Mouse (Mus musculus) forebrain, embryonic 13.5 days (tissue): ENCODE measurements around the gene Asic2. TPM values are rescaled to one million over a fixed set of nuclear protein-coding genes. Genes with fewer than 3 reads are reported as not detected.
A peak's percentile ranks its signal among the peaks of the same experiment; 100 is the strongest.

Experiments used
- ATAC-seq: fragments of 200-750 bp; cut with Nextera tagmentation; 2 replicates; pipeline ENCODE4 v1.8.0; 2017
- H3K27ac ChIP-seq: fragments of 300-500 bp; sonication (generic); 2 replicates; pipeline ENCODE4 v1.5.1; 2015; ENCODE audit warnings: inconsistent platforms, mild to moderate bottlenecking, moderate library complexity
- H3K27me3 ChIP-seq: fragments of 300-500 bp; sonication (generic); 2 replicates; pipeline ENCODE4 v1.6.1; 2015; ENCODE audit warnings: mild to moderate bottlenecking, inconsistent platforms
- H3K36me3 ChIP-seq: fragments of 300-500 bp; sonication (generic); 2 replicates; pipeline ENCODE4 v1.6.1; 2015; ENCODE audit warnings: mild to moderate bottlenecking, inconsistent platforms; ENCODE audit not compliant: poor library complexity, severe bottlenecking
- H3K4me1 ChIP-seq: fragments of 300-500 bp; sonication (generic); 2 replicates; pipeline ENCODE4 v1.6.1; 2015; ENCODE audit warnings: inconsistent platforms
- H3K4me2 ChIP-seq: fragments of 300-500 bp; sonication (generic); 2 replicates; pipeline ENCODE4 v1.6.1; 2015; ENCODE audit warnings: inconsistent platforms, mild to moderate bottlenecking, moderate library complexity
- H3K4me3 ChIP-seq: fragments of 300-500 bp; sonication (generic); 2 replicates; pipeline ENCODE4 v1.5.1; 2015; ENCODE audit warnings: mild to moderate bottlenecking, inconsistent platforms
- H3K9ac ChIP-seq: fragments of 300-500 bp; sonication (generic); 2 replicates; pipeline ENCODE4 v1.6.1; 2015; ENCODE audit warnings: mild to moderate bottlenecking, inconsistent platforms
- H3K9me3 ChIP-seq: fragments of 300-500 bp; sonication (generic); replicated peaks from 2 replicates; pipeline ENCODE4 v1.6.1; 2016; ENCODE audit warnings: inconsistent platforms
- WGBS: fragments of 180-500 bp; shearing (Covaris S2); methylation state at CpG from one replicate; pipeline ENCODE4 v1.1.7; 2015; 5-methylcytosine and 5-hydroxymethylcytosine counted together
- polyA plus RNA-seq: library from polyadenylated mRNA; unstranded; fragments of >200 nt; fragmentation: Nextera tagmentation; extraction: Ambion mirVana; gene quantifications from 2 replicates; pipeline ENCODE4 v1.2.1, GENCODE M21; 2015

Asic2 gene
- polyA plus RNA-seq, 1 experiment from 2014 or later, result 2.3 TPM

DNA sequence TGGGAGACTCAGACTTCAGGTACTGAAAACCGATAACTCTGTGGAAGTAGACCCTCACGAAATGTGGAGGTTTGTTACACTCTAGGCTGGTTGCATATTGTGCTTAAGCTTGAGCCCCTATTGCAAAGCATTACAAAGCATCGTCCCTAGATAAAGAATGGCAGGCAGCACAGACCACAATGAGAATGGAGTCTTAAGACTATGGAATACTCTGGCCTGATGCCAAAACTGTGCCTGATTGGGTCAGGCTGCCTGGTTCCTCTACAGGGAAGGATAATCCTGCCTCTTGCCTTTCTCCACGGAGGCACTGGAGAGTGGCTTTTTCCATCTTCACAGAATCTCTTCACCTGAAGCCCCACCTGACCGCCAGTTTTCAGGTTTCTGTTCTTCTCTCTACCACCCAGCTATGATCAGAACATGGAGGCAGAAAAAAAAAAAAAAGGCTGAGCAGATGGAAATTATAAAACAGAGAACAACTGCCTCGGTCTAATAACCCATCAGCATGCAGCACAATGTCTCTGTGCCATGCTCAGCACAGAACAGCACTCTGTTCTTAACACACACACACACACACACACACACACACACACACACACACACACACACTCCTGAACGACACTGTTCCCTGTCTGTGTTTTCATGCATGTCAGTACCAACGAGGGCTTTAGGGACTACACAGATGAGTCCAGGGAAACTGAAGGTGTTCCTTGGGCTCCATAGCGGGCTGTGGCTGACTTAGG, 470.4 kb downstream of the Asic2 start:
- ATAC-seq, result peak; percentile 43; the same call in 1 of the 2 replicates
- 24% methylated on average over 9 of the region's 9 CpGs for WGBS
- Histone ChIP-seq H3K4me3 (no peak overlapping the region), H3K9me3 (no peaks in the 10 kb centered on the region), H3K9ac (no peak overlapping the region), H3K4me1 (peaks cover 69% of the 10 kb centered on the region), H3K27me3 (no peaks in the 10 kb centered on the region), H3K27ac (peak overlapping the region; percentile 42; the same call in 1 of the 2 replicates), H3K36me3 (no peaks in the 10 kb centered on the region), H3K4me2 (peak overlapping the region; percentile 17; the same call in 1 of the 2 replicates)

DNA sequence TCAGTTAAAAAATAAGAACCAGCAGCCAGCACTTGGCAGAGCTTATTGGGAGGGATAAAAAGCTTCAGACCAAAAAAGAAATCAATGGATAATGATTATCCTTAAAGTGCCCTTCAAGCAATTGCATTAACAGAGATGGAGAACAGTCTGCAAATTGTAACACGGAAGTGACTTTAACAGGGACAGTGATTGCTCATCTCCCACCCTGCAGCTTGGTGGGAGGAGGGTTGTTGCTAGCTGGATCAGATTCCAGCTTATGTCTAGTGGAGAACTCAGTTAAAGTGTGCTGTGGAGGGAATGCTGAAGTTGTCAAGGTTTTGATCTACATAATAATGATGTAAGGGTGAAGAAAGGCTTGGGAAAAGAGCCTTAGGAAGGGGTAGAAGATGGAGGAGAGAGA, 471.8 kb downstream of the Asic2 start:
- no peaks in the 10 kb centered on the region for H3K27me3 ChIP-seq
- peaks cover 59% of the 10 kb centered on the region for H3K4me1 ChIP-seq
- no peak for ATAC-seq
- H3K4me3 ChIP-seq, result no peak overlapping the region
- no peaks in the 10 kb centered on the region for H3K9me3 ChIP-seq
- H3K36me3 ChIP-seq, result no peaks in the 10 kb centered on the region
- H3K27ac ChIP-seq, result 0 out of 2 replicates have a peak overlapping the region, but pooled peaks have one; percentile 15
- WGBS, result 30% methylated on average over 1 of the region's 1 CpGs
- no peak overlapping the region for H3K4me2 ChIP-seq
- H3K9ac ChIP-seq, result no peak overlapping the region

GRCm38 (mm10) chr11:81492351-81492750, 475.9 kb downstream of the Asic2 start:
- Histone ChIP-seq H3K36me3 (no peaks in the 10 kb centered on the region), H3K4me2 (no peak overlapping the region), H3K27ac (no peak overlapping the region), H3K27me3 (no peaks in the 10 kb centered on the region), H3K4me3 (no peak overlapping the region), H3K9me3 (no peaks in the 10 kb centered on the region), H3K9ac (no peak overlapping the region), H3K4me1 (peaks cover 19% of the 10 kb centered on the region)
- ATAC-seq, result no peak
- WGBS, result 72% methylated on average over 5 of the region's 5 CpGs

DNA sequence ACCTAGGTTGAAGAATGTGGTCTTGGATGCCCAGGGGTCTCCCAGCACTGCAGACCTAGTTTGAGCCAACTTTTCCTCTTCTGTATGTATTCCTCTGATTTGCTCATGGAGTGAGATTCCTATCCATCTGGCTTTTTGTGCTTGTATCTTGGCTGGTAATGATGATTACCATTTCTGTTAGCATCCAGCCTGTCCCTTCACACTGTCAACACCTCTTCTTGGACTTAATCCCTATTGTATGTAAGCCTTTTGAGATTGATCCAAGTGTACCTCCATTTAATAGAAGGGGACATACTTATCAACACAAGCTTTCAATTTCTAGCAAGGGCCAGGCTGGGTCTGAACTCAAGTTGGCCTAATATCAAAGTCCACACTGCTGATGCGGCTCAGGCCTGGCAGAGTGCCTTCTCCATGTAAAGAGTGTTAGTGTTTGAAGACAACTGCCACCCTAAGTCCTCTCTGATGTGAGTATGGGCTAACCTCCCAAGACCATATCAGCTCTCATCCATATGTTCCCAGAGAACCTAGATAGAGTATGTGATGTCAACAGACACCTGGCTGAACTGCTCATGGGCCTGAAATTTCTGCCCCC, 479.0 kb downstream of the Asic2 start:
- Histone ChIP-seq H3K27me3 (no peaks in the 10 kb centered on the region), H3K9ac (no peak overlapping the region), H3K4me2 (no peak overlapping the region), H3K4me1 (no peaks in the 10 kb centered on the region; the same call in 1 of the 2 replicates), H3K36me3 (no peaks in the 10 kb centered on the region), H3K9me3 (no peaks in the 10 kb centered on the region), H3K4me3 (no peak overlapping the region), H3K27ac (no peak overlapping the region)
- 75% methylated on average over 1 of the region's 1 CpGs for WGBS
- no peak for ATAC-seq

DNA sequence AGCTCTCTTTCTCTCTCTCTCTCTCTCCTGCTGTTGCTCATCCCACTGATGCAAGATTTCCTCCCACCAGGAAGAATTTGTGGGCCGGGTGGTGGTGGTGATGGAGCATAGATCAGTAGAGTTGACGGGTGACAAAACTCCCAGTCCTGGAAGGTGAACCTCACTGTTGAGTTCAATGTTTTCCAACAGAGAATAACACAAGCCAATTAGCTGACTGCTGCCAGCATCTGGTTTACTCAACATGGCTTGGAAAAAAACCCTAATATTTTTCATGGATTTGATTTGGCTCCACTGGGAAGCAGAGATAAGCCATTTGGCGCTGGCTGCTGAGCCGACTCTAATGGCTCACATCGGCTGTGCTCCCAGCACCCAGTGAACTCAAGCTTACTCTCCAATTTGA, 479.6 kb downstream of the Asic2 start:
- H3K27me3 ChIP-seq, result no peaks in the 10 kb centered on the region
- no peak for ATAC-seq
- H3K4me2 ChIP-seq, result no peak overlapping the region
- H3K36me3 ChIP-seq, result no peaks in the 10 kb centered on the region
- no peaks in the 10 kb centered on the region for H3K9me3 ChIP-seq
- H3K27ac ChIP-seq, result no peak overlapping the region
- whole genome bisulfite sequencing, result 81% methylated on average over 5 of the region's 5 CpGs
- H3K4me1 ChIP-seq, result no peaks in the 10 kb centered on the region; the same call in 1 of the 2 replicates
- no peak overlapping the region for H3K4me3 ChIP-seq
- no peak overlapping the region for H3K9ac ChIP-seq

DNA sequence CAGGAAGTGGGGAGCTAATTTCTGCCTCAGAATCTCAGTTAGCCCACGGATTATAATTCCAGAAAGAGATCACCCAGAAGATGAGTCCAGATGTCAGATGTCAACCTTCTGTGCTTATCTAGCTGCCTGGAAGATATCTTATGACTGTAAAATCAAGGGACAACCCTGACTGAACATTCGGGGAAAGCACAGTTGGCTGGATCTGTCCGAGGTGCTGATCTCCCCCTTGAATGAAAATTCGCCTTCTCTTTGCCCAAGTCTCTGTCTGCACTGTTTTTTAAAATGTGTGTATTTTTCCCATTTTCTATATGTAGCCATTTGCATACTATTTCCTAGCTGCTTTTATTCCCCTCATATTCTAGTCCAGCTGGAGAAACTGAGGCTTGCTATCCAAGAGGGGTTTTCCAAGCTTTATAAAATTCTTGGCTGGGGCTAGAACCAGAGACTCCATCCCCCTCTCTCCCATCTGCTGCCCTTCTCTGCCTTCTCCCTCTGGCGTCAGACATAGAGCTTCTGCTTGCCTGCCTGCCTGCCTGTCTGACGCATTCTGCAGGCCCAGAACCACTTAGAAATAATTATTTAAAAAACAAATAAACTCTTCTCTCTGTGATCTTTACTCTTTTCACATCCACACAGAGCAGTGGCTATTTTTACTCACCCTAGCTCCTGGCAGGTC, 481.9 kb downstream of the Asic2 start:
- Histone ChIP-seq H3K36me3 (no peaks in the 10 kb centered on the region), H3K9ac (no peak overlapping the region), H3K27me3 (no peaks in the 10 kb centered on the region), H3K4me2 (no peak overlapping the region), H3K9me3 (no peaks in the 10 kb centered on the region; the same call in 1 of the 2 replicates), H3K4me3 (no peak overlapping the region), H3K27ac (no peak overlapping the region), H3K4me1 (no peaks in the 10 kb centered on the region; the same call in 1 of the 2 replicates)
- ATAC-seq, result peak; percentile 58; the same call in 1 of the 2 replicates
- WGBS, result 18% methylated on average over 6 of the region's 6 CpGs

DNA sequence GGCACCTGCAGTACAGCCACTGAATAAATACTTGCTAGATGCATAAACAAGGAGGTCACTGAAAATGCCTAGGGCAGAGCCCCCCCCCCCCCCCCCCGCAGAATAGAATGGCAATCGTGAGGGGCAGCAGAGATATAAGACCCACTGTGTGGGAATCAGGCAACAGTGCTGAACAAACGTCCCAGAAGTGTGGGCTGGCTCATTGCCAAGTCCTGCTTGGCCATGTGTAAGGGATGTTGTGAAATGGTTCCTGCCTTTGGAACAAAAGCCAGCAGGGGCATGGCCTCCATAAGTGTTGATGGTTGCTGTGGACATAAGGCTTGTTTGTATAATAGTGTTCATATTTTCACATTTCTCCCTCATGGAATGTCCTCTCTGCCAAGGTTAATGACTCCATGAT, 487.1 kb downstream of the Asic2 start:
- H3K4me1 ChIP-seq, result no peaks in the 10 kb centered on the region

GRCm38 (mm10) chr11:81476231-81476630, 492.0 kb downstream of the Asic2 start:
- H3K27me3 ChIP-seq, result no peaks in the 10 kb centered on the region
- no peak for ATAC-seq

More for the DNA sequence above, 487.1 kb downstream of the Asic2 start:
- Histone ChIP-seq H3K9ac (no peak overlapping the region), H3K27ac (no peak overlapping the region), H3K36me3 (no peaks in the 10 kb centered on the region), H3K27me3 (no peaks in the 10 kb centered on the region), H3K4me3 (no peak overlapping the region), H3K9me3 (no peaks in the 10 kb centered on the region; the same call in 1 of the 2 replicates), H3K4me2 (no peak overlapping the region)
- WGBS, result 34% methylated on average over 3 of the region's 3 CpGs
- ATAC-seq, result no peak

GRCm38 (mm10) chr11:81474121-81474520, 494.1 kb downstream of the Asic2 start:
- Histone ChIP-seq H3K4me1 (no peaks in the 10 kb centered on the region), H3K4me2 (no peak overlapping the region), H3K27me3 (no peaks in the 10 kb centered on the region), H3K27ac (no peak overlapping the region), H3K36me3 (no peaks in the 10 kb centered on the region), H3K9me3 (no peaks in the 10 kb centered on the region), H3K9ac (no peak overlapping the region), H3K4me3 (no peak overlapping the region)
- WGBS, result 69% methylated on average over 2 of the region's 2 CpGs
- ATAC-seq, result no peak

More at GRCm38 (mm10) chr11:81476231-81476630, 492.0 kb downstream of the Asic2 start:
- Histone ChIP-seq H3K9ac (no peak overlapping the region), H3K36me3 (no peaks in the 10 kb centered on the region), H3K4me2 (no peak overlapping the region), H3K4me3 (no peak overlapping the region), H3K9me3 (no peaks in the 10 kb centered on the region), H3K4me1 (no peaks in the 10 kb centered on the region), H3K27ac (no peak overlapping the region)

DNA sequence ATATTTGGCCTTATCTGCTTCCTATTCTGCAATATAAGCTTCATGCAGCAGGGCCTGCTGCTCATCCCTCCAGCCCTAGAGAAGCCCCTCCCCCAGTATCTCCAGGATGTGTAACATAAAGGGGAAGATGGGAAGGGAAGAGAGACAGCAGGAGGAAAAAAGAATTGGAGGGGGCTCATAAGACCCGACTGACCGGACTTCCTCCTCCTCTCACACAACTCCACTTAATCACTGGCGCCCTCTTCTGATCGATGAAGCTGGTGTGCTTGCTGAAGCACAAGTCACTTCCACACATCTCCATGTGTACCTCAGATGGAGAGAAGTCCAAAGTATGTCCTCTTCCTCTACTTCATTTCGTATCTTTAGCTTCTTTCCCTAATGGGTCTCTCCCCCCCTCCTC, 506.1 kb downstream of the Asic2 start:
- no peak overlapping the region for H3K4me3 ChIP-seq
- no peaks in the 10 kb centered on the region for H3K36me3 ChIP-seq
- H3K9ac ChIP-seq, result no peak overlapping the region; the same call in 1 of the 2 replicates
- ATAC-seq, result no peak
- H3K4me1 ChIP-seq, result peaks cover 4% of the 10 kb centered on the region; the same call in 1 of the 2 replicates
- H3K27me3 ChIP-seq, result no peaks in the 10 kb centered on the region
- H3K27ac ChIP-seq, result no peak overlapping the region
- no peak overlapping the region for H3K4me2 ChIP-seq
- no peaks in the 10 kb centered on the region for H3K9me3 ChIP-seq
- 6% methylated on average over 5 of the region's 5 CpGs for WGBS

- Histone ChIP-seq H3K36me3 (no peaks in the 10 kb centered on the region), H3K27me3 (no peaks in the 10 kb centered on the region), H3K4me2 (no peak overlapping the region), H3K9me3 (no peaks in the 10 kb centered on the region), H3K4me3 (no peak overlapping the region), H3K4me1 (peaks cover 4% of the 10 kb centered on the region; the same call in 1 of the 2 replicates), H3K9ac (no peak overlapping the region; the same call in 1 of the 2 replicates), H3K27ac (no peak overlapping the region)
- 4% methylated on average over 4 of the region's 4 CpGs for WGBS
- ATAC-seq, result no peak
These were observed 506.5 kb downstream of the Asic2 start for GRCm38 (mm10) chr11:81461748-81462147.

- no peak overlapping the region for H3K4me3 ChIP-seq
These were observed 513.3 kb downstream of the Asic2 start for GRCm38 (mm10) chr11:81454921-81455320.

More at GRCm38 (mm10) chr11:81454921-81455320, 513.3 kb downstream of the Asic2 start:
- Histone ChIP-seq H3K27ac (no peak overlapping the region), H3K9me3 (no peaks in the 10 kb centered on the region), H3K36me3 (no peaks in the 10 kb centered on the region), H3K9ac (no peak overlapping the region), H3K27me3 (no peaks in the 10 kb centered on the region), H3K4me2 (no peak overlapping the region), H3K4me1 (peaks cover 16% of the 10 kb centered on the region)
- ATAC-seq, result no peak
- WGBS, result 87% methylated on average over 4 of the region's 4 CpGs
